Mouse (Mus musculus) brain, embryonic 14.5 days (tissue): ENCODE results near the gene Zyx.

ENCODE experiments used
- CTCF ChIP-seq: fragments of 200-500 bp; IDR thresholded peaks from 2 replicates; pipeline ENCODE4 v1.5.1; 2012; ENCODE audit warnings: inconsistent platforms, mild to moderate bottlenecking, moderate library complexity, borderline replicate concordance; ENCODE audit not compliant: insufficient read depth, insufficient read length; ENCODE audit errors: extremely low read depth
- POLR2A ChIP-seq: fragments of 200-500 bp; IDR thresholded peaks from 2 replicates; pipeline ENCODE4 v1.6.1; 2012; ENCODE audit warnings: mild to moderate bottlenecking, inconsistent platforms, borderline replicate concordance; ENCODE audit not compliant: poor library complexity, insufficient read depth, insufficient read length, severe bottlenecking; ENCODE audit errors: extremely low read depth

GRCm38 (mm10) chr6:42372001-42372400 lies 22.6 kb downstream of the Zyx start:
- TF ChIP-seq CTCF (no peak), POLR2A (no peak)
